ENCODE assay signal across 21 mouse cellular contexts in genomic region chr6:45113613-45114012, GRCm38 (mm10). TPM values are rescaled to one million over a fixed set of nuclear protein-coding genes. Genes with fewer than 3 reads are reported as not detected.
DNase-seq lines count a peak whose midpoint lies in the region; ATAC-seq and TF ChIP-seq lines count a peak whose summit lies in the region.
"Had no signal": no experiment of that assay in that cellular context is flagged by ENCODE, and none has a peak within 500 bp of the region (broad histone marks: within the 10 kb centered on the region; RNA-seq: fewer than 3 reads in every experiment).

No protein-coding gene starts in this region.

- no peak for TF ChIP-seq POLR2A in brain, embryonic 14.5 days (IDR thresholded peaks at IDR 0.05; ENCODE audit: borderline replicate concordance, extremely low read depth, insufficient read depth, insufficient read length, poor library complexity, severe bottlenecking)

- DNase-seq in forebrain, embryonic 14.5 days (ENCODE audit: low spot score) = peak; percentile 4
- no peak for DNase-seq in hindbrain, embryonic 10.5 days (ENCODE audit: low spot score)
- peak; percentile 23 for DNase-seq in brain, embryonic 14.5 days (ENCODE audit: low read depth)
- peak; percentile 58 for DNase-seq in retina, postnatal 1 day
- DNase-seq in gastrocnemius, adult 18-20 months (ENCODE audit: low spot score) = no peak
- DNase-seq: adrenal gland, adult 2 months; adrenal gland, postnatal 10 days; adrenal gland, postnatal 25 days; cerebellum, adult 11-12 months; cerebellum, adult 2 months; cerebellum, adult 9-10 months; cerebellum, postnatal 10 days; cerebellum, postnatal 25 days; embryo, embryonic 11 days; forebrain, postnatal 0 days had no signal

- H3K27ac ChIP-seq in forebrain, embryonic 14.5 days (ENCODE audit: low read depth, low read length) = no peak overlapping the region
- no peak overlapping the region for H3K27ac ChIP-seq in forebrain, embryonic 12.5 days
- no peak overlapping the region for H3K27ac ChIP-seq in hindbrain, embryonic 12.5 days
- no peak overlapping the region for H3K27ac ChIP-seq in hindbrain, embryonic 10.5 days
- H3K27ac ChIP-seq: embryonic facial prominence, embryonic 10.5 days; embryonic facial prominence, embryonic 12.5 days had no signal

- no peak for ATAC-seq in forebrain, embryonic 14.5 days
- no peak for ATAC-seq in forebrain, embryonic 12.5 days (ENCODE audit: low FRiP score)
- 0 out of 2 replicates have a peak, but pooled peaks have one; percentile 40 for ATAC-seq in hindbrain, embryonic 12.5 days (ENCODE audit: low FRiP score)
- no peak for ATAC-seq in cerebellum, adult (ENCODE audit: insufficient number of reproducible peaks, low FRiP score, low TSS enrichment)
- ATAC-seq: forebrain, postnatal 0 days had no signal

- no peaks in the 10 kb centered on the region for H3K36me3 ChIP-seq in forebrain, embryonic 14.5 days (ENCODE audit: control insufficient read depth, insufficient read depth, low read length)
- no peaks in the 10 kb centered on the region for H3K36me3 ChIP-seq in forebrain, embryonic 12.5 days (replicated peaks)
- no peaks in the 10 kb centered on the region for H3K36me3 ChIP-seq in hindbrain, embryonic 12.5 days
- no peaks in the 10 kb centered on the region for H3K36me3 ChIP-seq in hindbrain, embryonic 10.5 days
- H3K36me3 ChIP-seq: embryonic facial prominence, embryonic 10.5 days; embryonic facial prominence, embryonic 12.5 days had no signal

- no peak overlapping the region for H3K4me2 ChIP-seq in forebrain, embryonic 14.5 days (ENCODE audit: low read length)
- no peak overlapping the region for H3K4me2 ChIP-seq in forebrain, embryonic 12.5 days
- H3K4me2 ChIP-seq in hindbrain, embryonic 12.5 days (replicated peaks) = no peak overlapping the region
- H3K4me2 ChIP-seq: embryonic facial prominence, embryonic 12.5 days had no signal

- no peak overlapping the region for H3K4me3 ChIP-seq in forebrain, embryonic 14.5 days (ENCODE audit: low read depth, low read length)
- no peak overlapping the region for H3K4me3 ChIP-seq in forebrain, embryonic 12.5 days (replicated peaks)
- H3K4me3 ChIP-seq in hindbrain, embryonic 12.5 days = no peak overlapping the region
- no peak overlapping the region for H3K4me3 ChIP-seq in hindbrain, embryonic 10.5 days
- H3K4me3 ChIP-seq: embryonic facial prominence, embryonic 10.5 days; embryonic facial prominence, embryonic 12.5 days had no signal

- no peaks in the 10 kb centered on the region for H3K4me1 ChIP-seq in forebrain, embryonic 14.5 days (ENCODE audit: control insufficient read depth, insufficient read depth, low read length)
- H3K4me1 ChIP-seq in forebrain, embryonic 12.5 days = no peaks in the 10 kb centered on the region
- H3K4me1 ChIP-seq in hindbrain, embryonic 12.5 days = no peaks in the 10 kb centered on the region
- H3K4me1 ChIP-seq in hindbrain, embryonic 10.5 days (replicated peaks) = no peaks in the 10 kb centered on the region
- H3K4me1 ChIP-seq: embryonic facial prominence, embryonic 10.5 days; embryonic facial prominence, embryonic 12.5 days had no signal

- no peaks in the 10 kb centered on the region for H3K27me3 ChIP-seq in forebrain, embryonic 14.5 days (replicated peaks; ENCODE audit: control insufficient read depth, insufficient read depth, low read length)
- no peaks in the 10 kb centered on the region for H3K27me3 ChIP-seq in forebrain, embryonic 12.5 days
- no peaks in the 10 kb centered on the region for H3K27me3 ChIP-seq in hindbrain, embryonic 12.5 days
- H3K27me3 ChIP-seq in hindbrain, embryonic 10.5 days (ENCODE audit: insufficient read depth, poor library complexity, severe bottlenecking) = no peaks in the 10 kb centered on the region
- H3K27me3 ChIP-seq: embryonic facial prominence, embryonic 12.5 days had no signal

- H3K9ac ChIP-seq in forebrain, embryonic 14.5 days (ENCODE audit: low read length) = no peak overlapping the region
- H3K9ac ChIP-seq in forebrain, embryonic 12.5 days = no peak overlapping the region
- H3K9ac ChIP-seq in hindbrain, embryonic 12.5 days = no peak overlapping the region
- H3K9ac ChIP-seq: embryonic facial prominence, embryonic 12.5 days; forebrain, postnatal 0 days had no signal

- no peaks in the 10 kb centered on the region for H3K9me3 ChIP-seq in forebrain, embryonic 14.5 days (replicated peaks; ENCODE audit: control insufficient read depth, low read length)
- no peaks in the 10 kb centered on the region for H3K9me3 ChIP-seq in forebrain, embryonic 12.5 days
- H3K9me3 ChIP-seq in hindbrain, embryonic 12.5 days (replicated peaks) = no peaks in the 10 kb centered on the region
- H3K9me3 ChIP-seq in hindbrain, embryonic 10.5 days = no peaks in the 10 kb centered on the region
- H3K9me3 ChIP-seq: embryonic facial prominence, embryonic 10.5 days; embryonic facial prominence, embryonic 12.5 days had no signal

- no peak for TF ChIP-seq CTCF in brain, embryonic 14.5 days (IDR thresholded peaks at IDR 0.05; ENCODE audit: borderline replicate concordance, extremely low read depth, insufficient read depth, insufficient read length)

RNA-seq across cellular contexts. Expression of gene Cntnap2, which starts 54.5 kb away (rescaled TPM):
- 70.3 and 75.1 TPM in 2 replicates for polyA plus RNA-seq in forebrain, embryonic 14.5 days (2014; fragmentation: Nextera tagmentation; extraction: Ambion mirVana)
- polyA plus RNA-seq in forebrain, embryonic 12.5 days (2016; fragmentation: Nextera tagmentation; extraction: Ambion mirVana) = 99.3 and 104 TPM in 2 replicates
- 25.7 and 31.3 TPM in 2 replicates for polyA plus RNA-seq in hindbrain, embryonic 12.5 days (2016; fragmentation: Nextera tagmentation; extraction: Ambion mirVana)
- 14.9 and 22.2 TPM in 2 replicates for polyA plus RNA-seq in hindbrain, embryonic 10.5 days (2016; fragmentation: Nextera tagmentation; extraction: Ambion mirVana)
- polyA plus RNA-seq in brain, embryonic 14.5 days (2012; rRNA removed) = 75.8 and 77.9 TPM in 2 replicates
- total RNA-seq in gastrocnemius, adult 18-20 months (2021) = 1 to 10 TPM; 7.5 to 8.3 TPM
- total RNA-seq: MEL had no signal

Comparison
In these comparisons a context has a peak if more than half of its experiments do, and no peak if none do; other contexts are left out.
1. DNase-seq: peak in forebrain, embryonic 14.5 days (single experiment), brain, embryonic 14.5 days (single experiment) and retina, postnatal 1 day (single experiment); none in hindbrain, embryonic 10.5 days (single experiment) and gastrocnemius, adult 18-20 months (single experiment).